Comparison of ENCODE assay signal across 17 mouse cellular contexts in genomic region chr16:50000805-50001204, GRCm38 (mm10).
A peak's percentile ranks its signal among the peaks of the same experiment; 100 is the strongest.
DNase-seq lines count a peak whose midpoint lies in the region; ATAC-seq and TF ChIP-seq lines count a peak whose summit lies in the region.
"Had no signal": no experiment of that assay in that cellular context is flagged by ENCODE, and none has a peak within 500 bp of the region (broad histone marks: within the 10 kb centered on the region; RNA-seq: fewer than 3 reads in every experiment).

No protein-coding gene starts in this region.

- H3K36me3 ChIP-seq in kidney, embryonic 15.5 days, result no peaks in the 10 kb centered on the region
- no peaks in the 10 kb centered on the region for H3K36me3 ChIP-seq in midbrain, embryonic 10.5 days
- H3K36me3 ChIP-seq in midbrain, postnatal 0 days (ENCODE audit: insufficient read depth, low read length), result no peaks in the 10 kb centered on the region
- H3K36me3 ChIP-seq: embryonic facial prominence, embryonic 12.5 days; forebrain, embryonic 15.5 days; heart, embryonic 13.5 days; hindbrain, embryonic 13.5 days had no signal

- intact Hi-C loops in heart, postnatal 25 days (cut with DNase I), result loop anchor here (5.0 kb wide), 1 partner anchor 144 kb away; no protein-coding TSS in a partner anchor

- DNase-seq in heart, adult 11 months, result peak; percentile 93
- DNase-seq in heart, postnatal 25 days (ENCODE audit: low spot score), result no peak
- peak; percentile 23 for DNase-seq in kidney, adult 9 months
- DNase-seq in midbrain, embryonic 10.5 days (ENCODE audit: low spot score), result no peak
- DNase-seq in midbrain, postnatal 0 days (ENCODE audit: low spot score), result no peak
- no peak for DNase-seq in layer of hippocampus, postnatal 14 days (ENCODE audit: low spot score in 2 of 2)
- DNase-seq: adrenal gland, postnatal 14 days; cerebellum, adult 11-12 months; cerebellum, adult 9-10 months; cerebellum, postnatal 25 days had no signal

- WGBS in kidney, embryonic 15.5 days, result 58% methylated on average over 4 of the region's 4 CpGs
- 52% methylated on average over 4 of the region's 4 CpGs for WGBS in midbrain, embryonic 10.5 days
- 38% methylated on average over 4 of the region's 4 CpGs for WGBS in midbrain, postnatal 0 days

- H3K4me2 ChIP-seq in kidney, embryonic 15.5 days, result no peak overlapping the region
- H3K4me2 ChIP-seq in midbrain, postnatal 0 days (ENCODE audit: low read depth, low read length, poor library complexity, severe bottlenecking), result no peak overlapping the region
- H3K4me2 ChIP-seq: embryonic facial prominence, embryonic 12.5 days; forebrain, embryonic 15.5 days; heart, embryonic 13.5 days; hindbrain, embryonic 13.5 days had no signal

- no peaks in the 10 kb centered on the region for H3K9me3 ChIP-seq in kidney, embryonic 15.5 days (replicated peaks)
- no peaks in the 10 kb centered on the region for H3K9me3 ChIP-seq in midbrain, embryonic 10.5 days (replicated peaks)
- no peaks in the 10 kb centered on the region for H3K9me3 ChIP-seq in midbrain, postnatal 0 days (ENCODE audit: low read length)
- H3K9me3 ChIP-seq: embryonic facial prominence, embryonic 12.5 days; forebrain, embryonic 15.5 days; heart, embryonic 13.5 days; hindbrain, embryonic 13.5 days had no signal

- no peak for TF ChIP-seq CTCF in midbrain, postnatal 0 days (IDR thresholded peaks at IDR 0.05)

- no peak overlapping the region for H3K9ac ChIP-seq in kidney, embryonic 15.5 days
- no peak overlapping the region for H3K9ac ChIP-seq in midbrain, postnatal 0 days (replicated peaks; ENCODE audit: low read length, poor library complexity, severe bottlenecking)
- H3K9ac ChIP-seq: embryonic facial prominence, embryonic 12.5 days; forebrain, embryonic 15.5 days; heart, embryonic 13.5 days; hindbrain, embryonic 13.5 days had no signal

- no peak for ATAC-seq in kidney, embryonic 15.5 days (replicated peaks; ENCODE audit: low FRiP score)
- no peak for ATAC-seq in midbrain, postnatal 0 days (ENCODE audit: low FRiP score)
- ATAC-seq: activated CD4-positive, CD25-positive, alpha-beta regulatory T cell, adult 4 months; forebrain, embryonic 15.5 days; Patski had no signal

- no peaks in the 10 kb centered on the region for H3K4me1 ChIP-seq in kidney, embryonic 15.5 days
- peaks cover 32% of the 10 kb centered on the region for H3K4me1 ChIP-seq in midbrain, embryonic 10.5 days
- H3K4me1 ChIP-seq in midbrain, postnatal 0 days (ENCODE audit: insufficient read depth, low read length), result no peaks in the 10 kb centered on the region
- H3K4me1 ChIP-seq: embryonic facial prominence, embryonic 12.5 days; forebrain, embryonic 15.5 days; hindbrain, embryonic 13.5 days had no signal

- no peak overlapping the region for H3K4me3 ChIP-seq in kidney, embryonic 15.5 days (replicated peaks)
- no peak overlapping the region for H3K4me3 ChIP-seq in midbrain, embryonic 10.5 days
- H3K4me3 ChIP-seq in midbrain, postnatal 0 days (ENCODE audit: low read depth, low read length), result no peak overlapping the region
- H3K4me3 ChIP-seq: embryonic facial prominence, embryonic 12.5 days; forebrain, embryonic 15.5 days; heart, embryonic 13.5 days; hindbrain, embryonic 13.5 days had no signal

- no peaks in the 10 kb centered on the region for H3K27me3 ChIP-seq in kidney, embryonic 15.5 days
- no peaks in the 10 kb centered on the region for H3K27me3 ChIP-seq in midbrain, embryonic 10.5 days (ENCODE audit: low read depth, poor library complexity, severe bottlenecking)
- no peaks in the 10 kb centered on the region for H3K27me3 ChIP-seq in midbrain, postnatal 0 days (ENCODE audit: insufficient read depth, low read length)
- H3K27me3 ChIP-seq: embryonic facial prominence, embryonic 12.5 days; forebrain, embryonic 15.5 days; Patski had no signal

- H3K27ac ChIP-seq in kidney, embryonic 15.5 days, result no peak overlapping the region
- 0 out of 2 replicates have a peak overlapping the region, but pooled peaks have one; percentile 28 for H3K27ac ChIP-seq in midbrain, embryonic 10.5 days (replicated peaks)
- H3K27ac ChIP-seq in midbrain, postnatal 0 days (ENCODE audit: low read depth, low read length), result no peak overlapping the region
- H3K27ac ChIP-seq: embryonic facial prominence, embryonic 12.5 days; forebrain, embryonic 15.5 days; heart, embryonic 13.5 days; hindbrain, embryonic 13.5 days had no signal

Comparison
In these comparisons a context has a peak if more than half of its experiments do, and no peak if none do; other contexts are left out.
1. DNase-seq: peak in heart, adult 11 months (single experiment) and kidney, adult 9 months (single experiment); none in heart, postnatal 25 days (single experiment), midbrain, embryonic 10.5 days (single experiment), midbrain, postnatal 0 days (single experiment) and layer of hippocampus, postnatal 14 days (0 of 2).